Mouse (Mus musculus) neural tube, embryonic 11.5 days (tissue): ENCODE measurements around the gene Scgb1c1. TPM values are rescaled to one million over a fixed set of nuclear protein-coding genes. Genes with fewer than 3 reads are reported as not detected.
"Not testable (repeated sequence)": the region's sequence is repeated elsewhere in the genome, so short reads cannot be mapped to it uniquely, and the experiment has no call there.

Experiments
- ATAC-seq: fragments of 200-750 bp; cut with Nextera tagmentation; 2 replicates; pipeline ENCODE4 v1.8.0; 2017; ENCODE audit warnings: moderate number of reproducible peaks, mild to moderate bottlenecking, moderate TSS enrichment, moderate library complexity; ENCODE audit not compliant: insufficient read depth, low FRiP score, low TSS enrichment
- DNase-seq: peaks from one replicate; pipeline ENCODE4 v3.0.0-alpha.2; 2015; ENCODE audit warnings: low spot score
- H3K27ac ChIP-seq: fragments of 300-500 bp; sonication (generic); 2 replicates; pipeline ENCODE4 v1.5.1; 2014; ENCODE audit warnings: low read depth, mild to moderate bottlenecking, low read length
- H3K27me3 ChIP-seq: fragments of 300-500 bp; sonication (generic); 2 replicates; pipeline ENCODE4 v1.6.1; 2014; ENCODE audit warnings: mild to moderate bottlenecking, low read length, mixed read lengths; ENCODE audit not compliant: control insufficient read depth, insufficient read depth
- H3K36me3 ChIP-seq: fragments of 300-500 bp; sonication (generic); 2 replicates; pipeline ENCODE4 v1.6.1; 2014; ENCODE audit warnings: mild to moderate bottlenecking, low read length, moderate library complexity, mixed read lengths; ENCODE audit not compliant: control insufficient read depth, insufficient read depth
- H3K4me1 ChIP-seq: fragments of 300-500 bp; sonication (generic); 2 replicates; pipeline ENCODE4 v1.6.1; 2014; ENCODE audit warnings: low read length, mixed read lengths; ENCODE audit not compliant: control insufficient read depth, insufficient read depth
- H3K4me2 ChIP-seq: fragments of 300-500 bp; sonication (generic); 2 replicates; pipeline ENCODE4 v1.6.1; 2014; ENCODE audit warnings: low read depth, mild to moderate bottlenecking, moderate library complexity
- H3K4me3 ChIP-seq: fragments of 300-500 bp; sonication (generic); 2 replicates; pipeline ENCODE4 v1.5.1; 2014; ENCODE audit warnings: low read depth, low read length
- H3K9ac ChIP-seq: fragments of 300-500 bp; sonication (generic); 2 replicates; pipeline ENCODE4 v1.6.1; 2014; ENCODE audit warnings: mild to moderate bottlenecking, low read length
- H3K9me3 ChIP-seq: fragments of 300-500 bp; sonication (generic); 2 replicates; pipeline ENCODE4 v1.6.1; 2016; ENCODE audit warnings: low read length; ENCODE audit not compliant: control insufficient read depth
- WGBS: fragments of 180-500 bp; shearing (Covaris S2); extraction: QIAGEN DNeasy Blood & Tissue Kit; methylation state at CpG from one replicate; pipeline ENCODE4 v1.1.7; 2014; 5-methylcytosine and 5-hydroxymethylcytosine counted together
- polyA plus RNA-seq: library from polyadenylated mRNA; unstranded; fragments of >200 nt; fragmentation: Nextera tagmentation; extraction: Ambion mirVana; gene quantifications from 2 replicates; pipeline ENCODE4 v1.2.1, GENCODE M21; 2014

Scgb1c1 gene
- polyA plus RNA-seq, 1 experiment from 2014 or later: not detected

GRCm38 (mm10) chr7:140881696-140882468 is 36.5 kb downstream of the Scgb1c1 start, which contains the start of the genes Psmd13 and Sirt3:
TSS of gene Psmd13 (plus strand) at chr7:140881968.
TSS of gene Sirt3 (minus strand) at chr7:140882309.
- Histone ChIP-seq H3K36me3 (no peaks in the 10 kb centered on the region; the same call in 1 of the 2 replicates), H3K9me3 (no peaks in the 10 kb centered on the region), H3K4me3 (peak within 1 kb of the TSS; percentile 66), H3K27ac (peak within 1 kb of the TSS; percentile 70), H3K9ac (peak within 1 kb of the TSS; percentile 58), H3K4me1 (0 out of 2 replicates have a peak, but pooled peaks cover 5% of the 10 kb centered on the region), H3K27me3 (no peaks in the 10 kb centered on the region), H3K4me2 (peak within 1 kb of the TSS; percentile 71)
- ATAC-seq (peak; percentile 94), DNase-seq (peak; percentile 95)
- under 1% methylated on average over 59 of the region's 59 CpGs for WGBS

GRCm38 (mm10) chr7:140882469-140882803 is 37.1 kb downstream of the Scgb1c1 start:
- Histone ChIP-seq H3K27ac (peak overlapping the region; percentile 70; the same call in 1 of the 2 replicates), H3K4me1 (0 out of 2 replicates have a peak, but pooled peaks cover 5% of the 10 kb centered on the region), H3K4me2 (peak overlapping the region; percentile 71), H3K27me3 (no peaks in the 10 kb centered on the region), H3K9ac (peak overlapping the region; percentile 58), H3K36me3 (peaks cover 3% of the 10 kb centered on the region), H3K4me3 (peak overlapping the region; percentile 66), H3K9me3 (no peaks in the 10 kb centered on the region)
- DNase-seq: no peak
- peak; percentile 59 for ATAC-seq
- WGBS: under 1% methylated on average over 12 of the region's 12 CpGs

DNA sequence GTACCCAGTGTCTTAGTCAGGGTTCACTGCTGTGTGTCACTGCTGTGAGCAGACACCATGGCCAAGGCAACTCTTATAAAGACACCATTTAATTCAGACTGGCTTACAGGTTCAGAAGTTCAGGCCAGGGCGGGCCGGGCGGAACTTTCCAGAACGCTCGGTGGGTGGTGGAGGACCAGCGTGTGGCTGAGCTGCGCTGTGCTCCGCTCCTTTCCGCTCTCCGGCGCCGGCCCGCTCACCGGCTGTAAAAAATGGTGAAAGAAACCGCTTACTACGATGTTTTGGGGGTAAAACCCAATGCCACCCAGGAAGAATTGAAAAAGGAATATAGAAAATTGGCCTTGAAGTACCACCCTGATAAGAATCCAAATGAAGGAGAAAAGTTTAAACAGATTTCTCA is 45.3 kb downstream of the Scgb1c1 start:
- DNase-seq: not testable (repeated sequence)

GRCm38 (mm10) chr7:140894031-140894430 is 48.7 kb downstream of the Scgb1c1 start:
- Histone ChIP-seq H3K27ac (no peak overlapping the region), H3K36me3 (peaks cover 17% of the 10 kb centered on the region), H3K27me3 (no peaks in the 10 kb centered on the region), H3K4me3 (no peak overlapping the region), H3K9me3 (no peaks in the 10 kb centered on the region), H3K9ac (no peak overlapping the region), H3K4me1 (no peaks in the 10 kb centered on the region), H3K4me2 (no peak overlapping the region)
- whole genome bisulfite sequencing: 92% methylated on average over 7 of the region's 7 CpGs
- no peak for DNase-seq
- no peak for ATAC-seq

More for the DNA sequence above, 45.3 kb downstream of the Scgb1c1 start:
- ATAC-seq, H3K4me2 ChIP-seq, H3K9ac ChIP-seq, H3K27ac ChIP-seq, H3K27me3 ChIP-seq, H3K4me3 ChIP-seq, H3K9me3 ChIP-seq, H3K4me1 ChIP-seq: not testable (repeated sequence)
- H3K36me3 ChIP-seq: peaks cover 17% of the 10 kb centered on the region
- WGBS: 95% methylated on average over 16 of the region's 16 CpGs

GRCm38 (mm10) chr7:140894611-140895010 is 49.3 kb downstream of the Scgb1c1 start:
- no peaks in the 10 kb centered on the region for H3K9me3 ChIP-seq
- WGBS: 89% methylated on average over 3 of the region's 3 CpGs
- no peaks in the 10 kb centered on the region for H3K4me1 ChIP-seq
- no peaks in the 10 kb centered on the region for H3K27me3 ChIP-seq
- no peak overlapping the region for H3K9ac ChIP-seq
- ATAC-seq (no peak), DNase-seq (no peak)
- H3K27ac ChIP-seq: no peak overlapping the region
- H3K4me2 ChIP-seq: no peak overlapping the region
- H3K4me3 ChIP-seq: no peak overlapping the region
- H3K36me3 ChIP-seq: peaks cover 14% of the 10 kb centered on the region

Other genes starting within 250 kb of the Scgb1c1 start
- gene Olfr46, start 244.3 kb upstream of the Scgb1c1 start, polyA plus RNA-seq: not detected in 2 replicates
- not detected in 2 replicates for gene Olfr61, start 216.6 kb upstream of the Scgb1c1 start, polyA plus RNA-seq
- not detected in 2 replicates for gene Olfr53, start 199.1 kb upstream of the Scgb1c1 start, polyA plus RNA-seq
- gene Olfr539, start 185.6 kb upstream of the Scgb1c1 start, polyA plus RNA-seq: not detected in 2 replicates
- not detected in 2 replicates for gene Olfr45, start 163.6 kb upstream of the Scgb1c1 start, polyA plus RNA-seq
- not detected in 2 replicates for gene Olfr541, start 148.3 kb upstream of the Scgb1c1 start, polyA plus RNA-seq
- not detected in 2 replicates for gene Cyp2e1, start 81.8 kb upstream of the Scgb1c1 start, polyA plus RNA-seq
- gene Syce1, start 57.7 kb upstream of the Scgb1c1 start, polyA plus RNA-seq: 0.22 TPM in 1 of 2 replicates, not detected in the other
- 6.5 and 7.7 TPM in 2 replicates for gene Zfp941, start 23.4 kb upstream of the Scgb1c1 start, polyA plus RNA-seq
- 0.34 TPM in 1 of 2 replicates, not detected in the other for gene Urah, start 10.5 kb upstream of the Scgb1c1 start, polyA plus RNA-seq
- not detected in 2 replicates for gene Odf3, start 2.3 kb downstream of the Scgb1c1 start, polyA plus RNA-seq
- not detected in 2 replicates for gene Gm45785, start 10.8 kb downstream of the Scgb1c1 start, polyA plus RNA-seq
- 73.3 and 82.2 TPM in 2 replicates for gene Ric8a, start 11.4 kb downstream of the Scgb1c1 start, polyA plus RNA-seq
- gene Bet1l, start 12.0 kb downstream of the Scgb1c1 start, polyA plus RNA-seq: 27.4 and 31.1 TPM in 2 replicates
- 158 and 199 TPM in 2 replicates for gene Psmd13, start 36.4 kb downstream of the Scgb1c1 start, polyA plus RNA-seq
- 22.4 and 26.0 TPM in 2 replicates for gene Sirt3, start 36.8 kb downstream of the Scgb1c1 start, polyA plus RNA-seq
- gene Cox8b, start 54.9 kb downstream of the Scgb1c1 start, polyA plus RNA-seq: 0.81 and 4.2 TPM in 2 replicates
- gene Nlrp6, start 75.4 kb downstream of the Scgb1c1 start, polyA plus RNA-seq: 0.15 and 0.20 TPM in 2 replicates
- 13.3 and 15.8 TPM in 2 replicates for gene Pgghg, start 95.8 kb downstream of the Scgb1c1 start, polyA plus RNA-seq
- 1.2 and 1.4 TPM in 2 replicates for gene Ifitm5, start 104.7 kb downstream of the Scgb1c1 start, polyA plus RNA-seq
- gene Gm45717, start 110.4 kb downstream of the Scgb1c1 start, polyA plus RNA-seq: 0.69 TPM in 1 of 2 replicates, not detected in the other
- 383 and 395 TPM in 2 replicates for gene Ifitm2, start 110.4 kb downstream of the Scgb1c1 start, polyA plus RNA-seq
- 8.3 and 12.5 TPM in 2 replicates for gene Ifitm1, start 121.7 kb downstream of the Scgb1c1 start, polyA plus RNA-seq
- gene Ifitm3, start 165.2 kb downstream of the Scgb1c1 start, polyA plus RNA-seq: 20.1 and 21.0 TPM in 2 replicates
- gene Ifitm6, start 172.4 kb downstream of the Scgb1c1 start, polyA plus RNA-seq: not detected in 2 replicates
- gene Gm17387, start 183.6 kb downstream of the Scgb1c1 start, polyA plus RNA-seq: not detected in 2 replicates
- 14.5 and 17.1 TPM in 2 replicates for gene B4galnt4, start 215.6 kb downstream of the Scgb1c1 start, polyA plus RNA-seq
- gene Pkp3, start 232.7 kb downstream of the Scgb1c1 start, polyA plus RNA-seq: 2.3 and 2.7 TPM in 2 replicates